Mouse (Mus musculus): Measurements from ENCODE around the gene Icmt. TPM values are rescaled to one million over a fixed set of nuclear protein-coding genes. Genes with fewer than 3 reads are reported as not detected.

The Icmt gene
- polyA plus RNA-seq, 1 experiment from 2014 or later, result 26.0 TPM

DNA sequence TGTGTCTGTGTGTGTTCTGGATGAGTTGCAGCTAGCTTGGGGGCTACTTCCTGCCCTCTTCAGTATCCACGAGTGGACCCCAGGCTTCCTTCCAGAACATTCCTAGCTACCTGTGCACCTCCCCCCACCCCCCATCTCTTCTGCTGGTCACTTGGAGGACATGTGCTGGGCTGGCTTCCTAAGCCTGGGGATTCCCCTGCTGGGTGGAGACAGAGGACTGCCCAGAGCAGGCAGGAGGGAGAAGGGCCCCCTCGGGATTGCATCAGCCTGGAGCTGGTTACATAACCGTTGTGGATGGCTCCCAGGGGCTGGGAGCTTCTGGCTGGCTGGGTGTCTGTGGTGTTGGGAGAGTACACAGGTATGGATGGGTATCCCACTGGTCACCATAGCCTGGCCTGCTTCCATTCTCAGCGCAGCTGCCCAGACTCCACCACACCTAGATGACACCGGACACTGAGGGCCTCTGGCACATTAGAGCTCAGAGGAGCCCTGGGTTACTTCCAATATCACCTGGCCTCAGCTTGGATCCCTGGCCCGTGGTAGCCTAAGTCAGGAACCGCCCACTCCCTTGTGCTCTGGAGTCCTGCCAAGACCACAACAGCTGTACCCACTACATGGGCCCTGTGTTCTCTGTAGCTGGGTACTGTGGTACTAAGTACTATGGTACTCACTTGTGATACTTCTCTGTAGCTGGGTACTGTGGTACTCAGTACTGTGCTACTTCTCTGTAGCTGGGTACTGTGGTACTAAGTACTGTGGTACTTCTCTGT is 48.3 kb downstream of the Icmt start:
- Histone ChIP-seq H3K9ac (no peak overlapping the region), H3K27ac (no peak overlapping the region), H3K27me3 (peaks cover 49% of the 10 kb centered on the region), H3K4me3 (no peak overlapping the region), H3K4me1 (no peaks in the 10 kb centered on the region), H3K4me2 (no peak overlapping the region), H3K9me3 (no peaks in the 10 kb centered on the region), H3K36me3 (no peaks in the 10 kb centered on the region)
- WGBS, result 41% methylated on average over 7 of the region's 7 CpGs
- peak; percentile 17; the same call in 1 of the 2 replicates for ATAC-seq (ENCODE audit: borderline replicate concordance, extremely low read depth, low FRiP score, low TSS enrichment)

DNA sequence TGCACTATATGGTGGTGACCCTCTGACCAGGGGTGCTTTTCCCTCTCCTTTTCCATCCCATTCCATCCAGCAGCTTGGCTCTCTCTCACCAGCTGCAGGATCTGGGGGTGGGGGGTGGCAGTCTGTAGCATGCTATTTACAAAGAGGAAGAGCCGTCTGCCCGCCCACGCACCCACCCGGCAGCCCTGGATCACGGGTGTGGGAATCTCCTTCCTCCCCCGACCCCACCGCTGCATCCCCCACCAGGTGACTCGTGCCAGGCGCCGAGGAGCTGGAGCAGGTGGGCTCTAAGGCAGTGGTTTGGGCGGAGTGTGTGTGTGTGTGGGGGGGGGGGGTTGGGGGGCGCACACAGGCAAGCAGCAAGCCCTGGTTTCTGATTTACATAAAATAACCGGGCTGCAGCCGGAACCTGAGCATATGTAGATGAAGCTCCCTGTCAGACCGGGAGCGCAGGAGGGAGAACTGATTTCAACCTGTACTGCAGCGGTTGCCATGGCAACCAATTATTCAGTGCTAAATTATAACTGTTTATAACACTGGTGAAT is 52.9 kb downstream of the Icmt start:
- no peak for ATAC-seq (ENCODE audit: borderline replicate concordance, extremely low read depth, low FRiP score, low TSS enrichment)
- no peaks in the 10 kb centered on the region for H3K36me3 ChIP-seq
- H3K4me1 ChIP-seq, result no peaks in the 10 kb centered on the region
- no peak overlapping the region for H3K9ac ChIP-seq
- 9% methylated on average over 17 of the region's 17 CpGs for WGBS
- no peak overlapping the region for H3K4me3 ChIP-seq
- H3K9me3 ChIP-seq, result no peaks in the 10 kb centered on the region
- peaks cover 35% of the 10 kb centered on the region for H3K27me3 ChIP-seq
- no peak overlapping the region for H3K4me2 ChIP-seq
- no peak overlapping the region for H3K27ac ChIP-seq

GRCm38 (mm10) chr4:152350722-152351421 is 53.8 kb downstream of the Icmt start:
- Histone ChIP-seq H3K36me3 (no peaks in the 10 kb centered on the region), H3K4me1 (no peaks in the 10 kb centered on the region), H3K4me3 (no peak overlapping the region), H3K9me3 (no peaks in the 10 kb centered on the region), H3K27me3 (peaks cover 35% of the 10 kb centered on the region), H3K4me2 (no peak overlapping the region), H3K9ac (no peak overlapping the region), H3K27ac (no peak overlapping the region)
- WGBS, result 22% methylated on average over 8 of the region's 8 CpGs
- ATAC-seq (ENCODE audit: borderline replicate concordance, extremely low read depth, low FRiP score, low TSS enrichment), result no peak

DNA sequence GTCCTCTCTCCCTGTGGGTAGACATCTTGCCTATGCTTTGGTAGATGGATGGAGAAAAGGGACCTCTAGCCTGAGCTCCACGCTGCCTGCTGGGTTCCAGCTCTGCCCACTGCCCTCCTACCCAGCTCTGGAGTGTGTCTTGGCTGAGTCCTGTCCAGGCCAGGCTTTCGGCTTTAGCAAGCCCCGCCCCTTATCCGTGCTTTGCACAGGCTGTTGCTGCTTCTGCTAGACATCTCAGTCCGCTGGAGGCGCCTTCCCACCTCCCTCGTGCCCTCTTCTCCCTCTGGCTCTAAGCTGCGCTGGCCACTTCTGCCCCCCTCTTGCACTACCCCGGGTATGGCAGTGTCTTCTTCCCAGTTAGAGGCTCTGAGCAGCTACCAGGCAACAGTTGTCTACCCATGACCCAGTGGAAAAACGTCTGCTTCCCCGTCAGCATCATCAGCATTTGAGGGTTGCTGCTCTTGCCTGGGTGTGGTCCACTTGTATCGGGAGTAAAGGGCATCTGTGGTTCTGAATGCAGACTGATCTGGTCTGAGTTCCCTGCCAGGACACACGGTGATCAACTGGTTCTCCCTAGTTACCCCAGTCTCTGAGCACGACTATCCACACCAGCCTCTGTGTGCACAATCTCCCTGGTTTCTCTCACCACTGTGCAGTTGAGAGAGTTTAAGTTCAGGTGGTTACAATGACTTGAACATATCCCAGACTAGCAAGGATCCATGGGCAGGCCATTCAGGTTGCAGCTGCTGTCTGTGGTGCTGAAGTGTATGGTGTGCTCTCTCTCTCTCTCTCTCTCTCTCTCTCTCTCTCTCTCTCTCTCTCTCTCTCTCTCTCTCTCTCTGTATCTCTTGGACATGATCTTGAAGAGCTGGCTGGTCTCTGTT is 54.6 kb downstream of the Icmt start:
- H3K4me1 ChIP-seq, result no peaks in the 10 kb centered on the region
- H3K27me3 ChIP-seq, result peaks cover 35% of the 10 kb centered on the region
- no peaks in the 10 kb centered on the region for H3K36me3 ChIP-seq
- no peak overlapping the region for H3K9ac ChIP-seq
- no peaks in the 10 kb centered on the region for H3K9me3 ChIP-seq
- WGBS, result 11% methylated on average over 14 of the region's 14 CpGs
- H3K27ac ChIP-seq, result no peak overlapping the region
- no peak overlapping the region for H3K4me2 ChIP-seq
- no peak overlapping the region for H3K4me3 ChIP-seq
- no peak for ATAC-seq (ENCODE audit: borderline replicate concordance, extremely low read depth, low FRiP score, low TSS enrichment)

GRCm38 (mm10) chr4:152353886-152354637 is 57.0 kb downstream of the Icmt start:
- Histone ChIP-seq H3K4me1 (no peaks in the 10 kb centered on the region), H3K9ac (no peak overlapping the region), H3K9me3 (no peaks in the 10 kb centered on the region), H3K4me3 (no peak overlapping the region), H3K4me2 (no peak overlapping the region), H3K36me3 (no peaks in the 10 kb centered on the region), H3K27ac (no peak overlapping the region), H3K27me3 (peaks cover 29% of the 10 kb centered on the region)
- 51% methylated on average over 14 of the region's 14 CpGs for whole genome bisulfite sequencing
- no peak for ATAC-seq (ENCODE audit: borderline replicate concordance, extremely low read depth, low FRiP score, low TSS enrichment)

DNA sequence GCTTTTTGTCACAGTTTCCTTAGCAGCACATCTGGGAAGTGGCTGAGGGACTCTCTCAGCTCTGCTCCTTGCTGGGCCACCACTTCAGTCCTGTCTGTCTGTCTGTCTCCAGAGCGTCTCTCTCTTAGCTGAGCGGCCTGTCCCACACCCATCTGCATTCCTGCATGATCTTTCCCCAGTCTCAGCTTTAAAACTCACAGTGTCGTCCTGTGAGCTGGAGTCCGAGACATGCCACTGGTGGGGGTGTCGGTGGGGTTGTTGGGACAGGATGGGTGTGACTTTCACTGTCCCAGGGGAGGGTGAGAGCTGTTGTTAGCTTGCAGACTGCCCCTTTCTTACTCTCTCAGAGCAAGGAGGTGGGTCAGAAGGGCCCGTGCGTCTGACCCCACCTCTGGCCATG is 58.6 kb downstream of the Icmt start:
- no peak overlapping the region for H3K4me3 ChIP-seq
- no peak overlapping the region for H3K4me2 ChIP-seq
- no peak overlapping the region for H3K27ac ChIP-seq
- no peaks in the 10 kb centered on the region for H3K36me3 ChIP-seq
- H3K27me3 ChIP-seq, result peaks cover 31% of the 10 kb centered on the region
- H3K4me1 ChIP-seq, result no peaks in the 10 kb centered on the region
- H3K9me3 ChIP-seq, result no peaks in the 10 kb centered on the region
- no peak for ATAC-seq (ENCODE audit: borderline replicate concordance, extremely low read depth, low FRiP score, low TSS enrichment)
- 72% methylated on average over 7 of the region's 7 CpGs for WGBS
- H3K9ac ChIP-seq, result no peak overlapping the region

Other genes with a start within 250 kb of the Icmt start
- gene Plekhg5, start 224.7 kb upstream of the Icmt start, polyA plus RNA-seq (2015; fragmentation: Nextera tagmentation; extraction: Ambion mirVana), result 18.9 and 22.3 TPM in 2 replicates
- gene Tnfrsf25, start 181.3 kb upstream of the Icmt start, polyA plus RNA-seq (2015; fragmentation: Nextera tagmentation; extraction: Ambion mirVana), result 1.1 and 1.5 TPM in 2 replicates
- 11.4 and 13.4 TPM in 2 replicates for gene Espn, start 144.9 kb upstream of the Icmt start, polyA plus RNA-seq (2015; fragmentation: Nextera tagmentation; extraction: Ambion mirVana)
- gene Hes2, start 138.4 kb upstream of the Icmt start, polyA plus RNA-seq (2015; fragmentation: Nextera tagmentation; extraction: Ambion mirVana), result 0.26 and 0.61 TPM in 2 replicates
- 67.6 and 72.5 TPM in 2 replicates for gene Acot7, start 119.1 kb upstream of the Icmt start, polyA plus RNA-seq (2015; fragmentation: Nextera tagmentation; extraction: Ambion mirVana)
- gene Gpr153, start 23.0 kb upstream of the Icmt start, polyA plus RNA-seq (2015; fragmentation: Nextera tagmentation; extraction: Ambion mirVana), result 14.9 and 15.2 TPM in 2 replicates
- not detected in 2 replicates for gene Hes3, start 5.6 kb upstream of the Icmt start, polyA plus RNA-seq (2015; fragmentation: Nextera tagmentation; extraction: Ambion mirVana)
- gene Rnf207, start 21.8 kb downstream of the Icmt start, polyA plus RNA-seq (2015; fragmentation: Nextera tagmentation; extraction: Ambion mirVana), result 2.9 and 3.3 TPM in 2 replicates
- gene Rpl22, start 28.5 kb downstream of the Icmt start, polyA plus RNA-seq (2015; fragmentation: Nextera tagmentation; extraction: Ambion mirVana), result 354 and 364 TPM in 2 replicates
- gene Chd5, start 41.4 kb downstream of the Icmt start, polyA plus RNA-seq (2015; fragmentation: Nextera tagmentation; extraction: Ambion mirVana), result 0.03 and 0.10 TPM in 2 replicates
- gene Nphp4, start 179.5 kb downstream of the Icmt start, polyA plus RNA-seq (2015; fragmentation: Nextera tagmentation; extraction: Ambion mirVana), result 3.2 and 3.3 TPM in 2 replicates
- 5.4 and 7.3 TPM in 2 replicates for gene Kcnab2, start 180.6 kb downstream of the Icmt start, polyA plus RNA-seq (2015; fragmentation: Nextera tagmentation; extraction: Ambion mirVana)